In genomic region chr8:115768631-115769030, GRCm38 (mm10) we compare ENCODE assay signal across 25 mouse cellular contexts.
DNase-seq lines count a peak whose midpoint lies in the region; ATAC-seq lines count a peak whose summit lies in the region.
"Had no signal": no experiment of that assay in that cellular context is flagged by ENCODE, and none has a peak within 500 bp of the region (broad histone marks: within the 10 kb centered on the region; RNA-seq: fewer than 3 reads in every experiment).

No protein-coding gene starts in this region.

- no peak overlapping the region for H3K27ac ChIP-seq in forebrain, embryonic 11.5 days (ENCODE audit: low read depth, low read length)
- no peak overlapping the region for H3K27ac ChIP-seq in forebrain, embryonic 16.5 days (ENCODE audit: low read length)
- H3K27ac ChIP-seq: embryonic facial prominence, embryonic 13.5 days; embryonic facial prominence, embryonic 15.5 days; forebrain, embryonic 12.5 days had no signal

- peak; percentile 30 for DNase-seq in forebrain, embryonic 11.5 days (ENCODE audit: low spot score)
- DNase-seq in retina, postnatal 1 day = peak; percentile 80
- no peak for DNase-seq in adrenal gland, postnatal 14 days
- DNase-seq: adrenal gland, adult 8-10 months; adrenal gland, postnatal 25 days; B cell, adult 2 months; cerebellum, adult 11 months; cerebellum, adult 18-20 months; cerebellum, adult 8-10 months; cerebellum, adult 9-11 months; cerebellum, postnatal 14 days; cerebellum, postnatal 36 days; embryo, embryonic 11 days; forebrain, postnatal 0 days had no signal

- H3K27me3 ChIP-seq in forebrain, embryonic 11.5 days (ENCODE audit: control insufficient read depth, insufficient read depth, low read length) = no peaks in the 10 kb centered on the region
- H3K27me3 ChIP-seq in forebrain, embryonic 16.5 days (replicated peaks; ENCODE audit: control insufficient read depth, insufficient read depth, low read length) = no peaks in the 10 kb centered on the region
- H3K27me3 ChIP-seq: embryonic facial prominence, embryonic 13.5 days; embryonic facial prominence, embryonic 15.5 days; forebrain, embryonic 12.5 days; Patski had no signal

- WGBS in forebrain, embryonic 11.5 days = 84% methylated on average over 4 of the region's 4 CpGs
- WGBS in forebrain, embryonic 16.5 days = 90% methylated on average over 4 of the region's 4 CpGs

- no peak overlapping the region for H3K4me3 ChIP-seq in forebrain, embryonic 11.5 days (ENCODE audit: low read depth, low read length)
- H3K4me3 ChIP-seq in forebrain, embryonic 16.5 days (replicated peaks; ENCODE audit: low read length) = no peak overlapping the region
- H3K4me3 ChIP-seq: embryonic facial prominence, embryonic 13.5 days; embryonic facial prominence, embryonic 15.5 days; erythroblast, embryonic 14.5 days; forebrain, embryonic 12.5 days had no signal

- H3K36me3 ChIP-seq in forebrain, embryonic 11.5 days (ENCODE audit: control insufficient read depth, insufficient read depth, low read length) = no peaks in the 10 kb centered on the region
- no peaks in the 10 kb centered on the region for H3K36me3 ChIP-seq in forebrain, embryonic 16.5 days (ENCODE audit: control insufficient read depth, insufficient read depth)
- H3K36me3 ChIP-seq: embryonic facial prominence, embryonic 13.5 days; embryonic facial prominence, embryonic 15.5 days; forebrain, embryonic 12.5 days; G1E had no signal

- no peak for ATAC-seq in forebrain, embryonic 11.5 days (replicated peaks; ENCODE audit: low FRiP score)
- ATAC-seq in forebrain, embryonic 16.5 days = no peak
- no peak for ATAC-seq in erythroid progenitor cell, adult 5-6 weeks (replicated peaks; ENCODE audit: low FRiP score, poor library complexity, severe bottlenecking)
- ATAC-seq: activated CD4-positive, CD25-positive, alpha-beta regulatory T cell, adult 4 months; CD4-positive, CD25-positive, alpha-beta regulatory T cell, adult 4 months; forebrain, embryonic 14.5 days; forebrain, postnatal 0 days; Patski had no signal

- H3K4me2 ChIP-seq in forebrain, embryonic 11.5 days (ENCODE audit: low read depth, low read length, severe bottlenecking) = no peak overlapping the region
- no peak overlapping the region for H3K4me2 ChIP-seq in forebrain, embryonic 16.5 days (ENCODE audit: low read length)
- H3K4me2 ChIP-seq: embryonic facial prominence, embryonic 13.5 days; embryonic facial prominence, embryonic 15.5 days; forebrain, embryonic 12.5 days had no signal

- no peak overlapping the region for H3K9ac ChIP-seq in forebrain, embryonic 11.5 days (ENCODE audit: low read length)
- H3K9ac ChIP-seq in forebrain, embryonic 16.5 days (replicated peaks; ENCODE audit: low read depth, low read length) = no peak overlapping the region
- H3K9ac ChIP-seq: embryonic facial prominence, embryonic 13.5 days; embryonic facial prominence, embryonic 15.5 days; forebrain, embryonic 12.5 days; forebrain, postnatal 0 days had no signal

- H3K4me1 ChIP-seq in forebrain, embryonic 11.5 days (replicated peaks; ENCODE audit: control insufficient read depth, insufficient read depth, low read length) = peaks cover 7% of the 10 kb centered on the region
- H3K4me1 ChIP-seq in forebrain, embryonic 16.5 days (replicated peaks; ENCODE audit: control insufficient read depth, insufficient read depth, low read length) = peaks cover 6% of the 10 kb centered on the region; the same call in 1 of the 2 replicates

- no peaks in the 10 kb centered on the region for H3K9me3 ChIP-seq in forebrain, embryonic 11.5 days (ENCODE audit: control insufficient read depth, low read length)
- H3K9me3 ChIP-seq in forebrain, embryonic 16.5 days (ENCODE audit: control insufficient read depth, low read length) = no peaks in the 10 kb centered on the region
- H3K9me3 ChIP-seq: embryonic facial prominence, embryonic 13.5 days; embryonic facial prominence, embryonic 15.5 days; forebrain, embryonic 12.5 days had no signal
